In the genomic region with DNA sequence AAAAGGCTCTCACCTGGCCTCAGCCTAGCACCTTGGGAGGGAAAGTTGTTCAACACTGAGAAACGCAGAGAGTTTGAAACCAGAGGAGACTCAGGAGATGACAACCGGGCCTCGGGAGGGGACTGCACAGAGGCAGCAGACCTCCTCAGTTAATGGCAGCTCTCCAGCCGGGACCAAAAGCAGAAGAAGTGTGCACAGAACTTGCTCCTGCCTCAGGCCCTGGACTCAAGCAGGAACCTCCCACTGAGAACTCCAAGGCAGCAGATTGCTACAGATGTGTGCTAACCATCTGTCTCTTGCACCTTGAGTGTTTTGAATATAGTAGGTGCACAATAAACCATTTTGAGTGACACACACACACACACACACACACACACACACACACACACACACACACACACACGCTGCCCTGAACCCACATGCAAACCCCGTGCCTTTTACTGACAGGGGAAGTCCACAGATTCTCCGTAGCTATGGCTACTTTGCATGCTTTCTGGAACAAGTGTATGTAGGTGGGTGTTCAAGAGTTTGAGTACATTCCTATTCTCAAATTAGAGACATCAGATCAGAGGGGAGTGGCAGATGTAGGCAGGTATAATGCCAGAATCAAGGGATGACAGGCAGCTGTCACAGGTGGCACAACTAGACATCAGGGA, we compare ENCODE assay signal across 19 mouse cellular contexts. TPM values are rescaled to one million over a fixed set of nuclear protein-coding genes. Genes with fewer than 3 reads are reported as not detected.
DNase-seq lines count a peak whose midpoint lies in the region; ATAC-seq lines count a peak whose summit lies in the region.
"Had no signal": no experiment of that assay in that cellular context is flagged by ENCODE, and none has a peak within 500 bp of the region (broad histone marks: within the 10 kb centered on the region; RNA-seq: fewer than 3 reads in every experiment).

No protein-coding gene starts in this region.

- intact Hi-C loops in left cerebral cortex, postnatal 14 days (cut with DNase I) = no loop called here
- intact Hi-C loops in heart, postnatal 25 days (cut with DNase I) = no loop called here

- H3K4me3 ChIP-seq in intestine, embryonic 15.5 days (replicated peaks) = no peak overlapping the region
- H3K4me3 ChIP-seq: embryonic facial prominence, embryonic 12.5 days; gastrocnemius, adult 2 months; midbrain, embryonic 13.5 days had no signal

- H3K4me2 ChIP-seq in intestine, embryonic 15.5 days (replicated peaks) = no peak overlapping the region
- H3K4me2 ChIP-seq: embryonic facial prominence, embryonic 12.5 days; midbrain, embryonic 13.5 days had no signal

- no peak overlapping the region for H3K9ac ChIP-seq in intestine, embryonic 15.5 days
- H3K9ac ChIP-seq: embryonic facial prominence, embryonic 12.5 days; midbrain, embryonic 13.5 days had no signal

- no peaks in the 10 kb centered on the region for H3K9me3 ChIP-seq in intestine, embryonic 15.5 days
- H3K9me3 ChIP-seq: embryonic facial prominence, embryonic 12.5 days; midbrain, embryonic 13.5 days had no signal

- ATAC-seq in monocyte, adult 5-6 weeks (replicated peaks; ENCODE audit: insufficient number of reproducible peaks, low FRiP score, low TSS enrichment, poor library complexity, severe bottlenecking) = peak; percentile 56
- no peak for ATAC-seq in intestine, embryonic 15.5 days
- ATAC-seq: forebrain, embryonic 16.5 days; midbrain, embryonic 13.5 days had no signal

- H3K36me3 ChIP-seq in intestine, embryonic 15.5 days = 0 out of 2 replicates have a peak, but pooled peaks cover 3% of the 10 kb centered on the region
- H3K36me3 ChIP-seq: embryonic facial prominence, embryonic 12.5 days; midbrain, embryonic 13.5 days had no signal

- peak; percentile 22 to 56 for DNase-seq in left cerebral cortex, postnatal 14 days (ENCODE audit: low spot score in 2 of 2)
- no peak for DNase-seq in left cerebral cortex, adult 18-20 months (ENCODE audit: low spot score in 2 of 2)
- DNase-seq in CD4-positive, CD25-positive, alpha-beta regulatory T cell, adult 2 months (ENCODE audit: low read depth, low spot score) = peak; percentile 64
- peak; percentile 30 for DNase-seq in fat pad, adult 2 months (ENCODE audit: extremely low read depth, low read depth, low spot score)
- DNase-seq in cerebellum, adult 11-12 months = no peak
- no peak for DNase-seq in heart, postnatal 25 days (ENCODE audit: low spot score)
- DNase-seq: adrenal gland, postnatal 10 days; cerebellum, adult 2 months; gastrocnemius, adult 2 months; heart, postnatal 10 days; liver; lung, adult 2 months; lung, postnatal 4 days; thymus, postnatal 14 days had no signal

- H3K27me3 ChIP-seq in intestine, embryonic 15.5 days (replicated peaks) = no peaks in the 10 kb centered on the region
- H3K27me3 ChIP-seq: embryonic facial prominence, embryonic 12.5 days; midbrain, embryonic 13.5 days had no signal

- H3K4me1 ChIP-seq in intestine, embryonic 15.5 days (replicated peaks) = peaks cover 3% of the 10 kb centered on the region; the same call in 1 of the 2 replicates
- H3K4me1 ChIP-seq: embryonic facial prominence, embryonic 12.5 days; midbrain, embryonic 13.5 days had no signal

- no peak overlapping the region for H3K27ac ChIP-seq in intestine, embryonic 15.5 days
- H3K27ac ChIP-seq: embryonic facial prominence, embryonic 12.5 days; midbrain, embryonic 13.5 days had no signal

- WGBS in intestine, embryonic 15.5 days = 72% methylated on average over 7 of the region's 7 CpGs

RNA-seq across cellular contexts. Expression of gene Slc7a7, which starts 19.6 kb away (rescaled TPM):
- total RNA-seq in left cerebral cortex, postnatal 14 days (2021) = 1 to 10 TPM; 1.5 to 2.5 TPM
- 1 to 10 TPM; 2.3 to 4.0 TPM for total RNA-seq in left cerebral cortex, adult 18-20 months (2021)
- total RNA-seq in monocyte, adult 5-6 weeks (2017) = 11.3 to 16.7 TPM (median 13.6 TPM) in 3 replicates
- polyA plus RNA-seq in intestine, embryonic 15.5 days (2015; fragmentation: Nextera tagmentation; extraction: Ambion mirVana) = 51.0 and 56.3 TPM in 2 replicates
- 1 to 10 TPM; 7.7 to 7.9 TPM for total RNA-seq in heart, postnatal 25 days (2021)

RNA-seq across cellular contexts. Expression of gene Mrpl52, which starts 28.7 kb away (rescaled TPM):
- 10 to 100 TPM; 79.5 to 91.5 TPM for total RNA-seq in left cerebral cortex, postnatal 14 days (2021)
- total RNA-seq in left cerebral cortex, adult 18-20 months (2021) = 10 to 100 TPM; 89.2 to 93.8 TPM
- total RNA-seq in monocyte, adult 5-6 weeks (2017) = 49.3 to 72.4 TPM (median 52.8 TPM) in 3 replicates
- polyA plus RNA-seq in intestine, embryonic 15.5 days (2015; fragmentation: Nextera tagmentation; extraction: Ambion mirVana) = 270 and 308 TPM in 2 replicates
- total RNA-seq in heart, postnatal 25 days (2021) = 100 to 1,000 TPM; 114 to 121 TPM

RNA-seq across cellular contexts. Expression of gene Mmp14, which starts 33.4 kb away (rescaled TPM):
- 10 to 100 TPM; 19.0 to 22.0 TPM for total RNA-seq in left cerebral cortex, postnatal 14 days (2021)
- 10 to 100 TPM; 12.0 to 12.6 TPM for total RNA-seq in left cerebral cortex, adult 18-20 months (2021)
- 0.78 to 0.96 TPM in 2 of 3 replicates, not detected in the other for total RNA-seq in monocyte, adult 5-6 weeks (2017)
- 110 and 112 TPM in 2 replicates for polyA plus RNA-seq in intestine, embryonic 15.5 days (2015; fragmentation: Nextera tagmentation; extraction: Ambion mirVana)
- 10 to 100 TPM; 16.5 to 23.6 TPM for total RNA-seq in heart, postnatal 25 days (2021)

RNA-seq across cellular contexts. Expression of gene Oxa1l, which starts 37.4 kb away (rescaled TPM):
- total RNA-seq in left cerebral cortex, postnatal 14 days (2021) = 10 to 100 TPM; 61.3 to 65.4 TPM
- 10 to 100 TPM; 49.2 to 55.1 TPM for total RNA-seq in left cerebral cortex, adult 18-20 months (2021)
- total RNA-seq in monocyte, adult 5-6 weeks (2017) = 24.6 to 34.7 TPM (median 29.1 TPM) in 3 replicates
- 41.7 and 48.8 TPM in 2 replicates for polyA plus RNA-seq in intestine, embryonic 15.5 days (2015; fragmentation: Nextera tagmentation; extraction: Ambion mirVana)
- 100 to 1,000 TPM; 103 to 111 TPM for total RNA-seq in heart, postnatal 25 days (2021)

Comparison
In these comparisons a context has a peak if more than half of its experiments do, and no peak if none do; other contexts are left out.
1. DNase-seq: peak in left cerebral cortex, postnatal 14 days (2 of 2), CD4-positive, CD25-positive, alpha-beta regulatory T cell, adult 2 months (single experiment) and fat pad, adult 2 months (single experiment); none in left cerebral cortex, adult 18-20 months (0 of 2), cerebellum, adult 11-12 months (single experiment) and heart, postnatal 25 days (single experiment).